Mouse (Mus musculus) megakaryocyte, embryonic 14.5 days (primary cell): Measurements from ENCODE around the gene Plce1. TPM values are rescaled to one million over a fixed set of nuclear protein-coding genes. Genes with fewer than 3 reads are reported as not detected.

ENCODE experiments used
- H3K27me3 ChIP-seq: replicated peaks from 2 replicates; pipeline ENCODE3; 2012; ENCODE audit warnings: inconsistent platforms
- H3K36me3 ChIP-seq: replicated peaks from 2 replicates; pipeline ENCODE3; 2012; ENCODE audit warnings: low read length, inconsistent platforms, mixed read lengths
- H3K4me1 ChIP-seq: 2 replicates; pipeline ENCODE4 v1.6.1; 2012; ENCODE audit warnings: inconsistent platforms
- H3K4me3 ChIP-seq: replicated peaks from 2 replicates; pipeline ENCODE3; 2012; ENCODE audit warnings: moderate library complexity, mild to moderate bottlenecking, inconsistent platforms
- H3K9me3 ChIP-seq: 2 replicates; pipeline ENCODE4 v1.6.1; 2012; ENCODE audit warnings: inconsistent platforms
- FLI1 ChIP-seq: IDR thresholded peaks from 2 replicates; pipeline ENCODE4 v1.6.1; 2012; ENCODE audit warnings: low read length, inconsistent platforms, mixed read lengths
- GATA1 ChIP-seq: IDR thresholded peaks from 3 replicates; pipeline ENCODE4 v1.6.1; 2012; ENCODE audit warnings: mixed read lengths, low read length, inconsistent platforms, borderline replicate concordance
- polyA plus RNA-seq: library from polyadenylated mRNA; stranded (reverse); fragments of >175 nt; gene quantifications from 2 replicates; pipeline ENCODE4 v1.2.3, GENCODE M21; 2012; ENCODE audit warnings: low replicate concordance; ENCODE audit not compliant: insufficient read depth

Plce1 gene
- polyA plus RNA-seq, 1 experiment: 0.01 TPM

GRCm38 (mm10) chr19:38693769-38694168, 212.9 kb downstream of the Plce1 start:
- Histone ChIP-seq H3K27me3 (no peaks in the 10 kb centered on the region), H3K4me1 (no peaks in the 10 kb centered on the region), H3K9me3 (no peaks in the 10 kb centered on the region), H3K4me3 (no peak overlapping the region), H3K36me3 (no peaks in the 10 kb centered on the region)
- TF ChIP-seq GATA1: no peak
- TF ChIP-seq FLI1: no peak

- Histone ChIP-seq H3K4me3 (no peak overlapping the region), H3K9me3 (0 out of 2 replicates have a peak, but pooled peaks cover 3% of the 10 kb centered on the region), H3K4me1 (no peaks in the 10 kb centered on the region), H3K36me3 (no peaks in the 10 kb centered on the region), H3K27me3 (no peaks in the 10 kb centered on the region)
- TF ChIP-seq FLI1: no peak
- no peak for TF ChIP-seq GATA1
These were observed 220.9 kb downstream of the Plce1 start for GRCm38 (mm10) chr19:38701776-38702175.

GRCm38 (mm10) chr19:38704742-38705141, 223.8 kb downstream of the Plce1 start:
- H3K36me3 ChIP-seq: no peaks in the 10 kb centered on the region
- TF ChIP-seq GATA1 (no peak), FLI1 (no peak)
- H3K9me3 ChIP-seq: 0 out of 2 replicates have a peak, but pooled peaks cover 3% of the 10 kb centered on the region
- H3K4me3 ChIP-seq: no peak overlapping the region
- H3K27me3 ChIP-seq: no peaks in the 10 kb centered on the region
- no peaks in the 10 kb centered on the region for H3K4me1 ChIP-seq

GRCm38 (mm10) chr19:38705244-38705643, 224.3 kb downstream of the Plce1 start:
- no peak overlapping the region for H3K4me3 ChIP-seq
- H3K36me3 ChIP-seq: no peaks in the 10 kb centered on the region
- H3K9me3 ChIP-seq: 0 out of 2 replicates have a peak, but pooled peaks cover 3% of the 10 kb centered on the region
- TF ChIP-seq FLI1: no peak
- H3K27me3 ChIP-seq: no peaks in the 10 kb centered on the region
- no peaks in the 10 kb centered on the region for H3K4me1 ChIP-seq

- no peaks in the 10 kb centered on the region for H3K27me3 ChIP-seq
- no peaks in the 10 kb centered on the region for H3K4me1 ChIP-seq
- 0 out of 2 replicates have a peak, but pooled peaks cover 3% of the 10 kb centered on the region for H3K9me3 ChIP-seq
- H3K4me3 ChIP-seq: no peak overlapping the region
- TF ChIP-seq GATA1: no peak
- no peak for TF ChIP-seq FLI1
- H3K36me3 ChIP-seq: no peaks in the 10 kb centered on the region
These were observed 225.5 kb downstream of the Plce1 start for GRCm38 (mm10) chr19:38706449-38706848.

- H3K36me3 ChIP-seq: no peaks in the 10 kb centered on the region
- TF ChIP-seq FLI1 (no peak), GATA1 (no peak)
- H3K9me3 ChIP-seq: no peaks in the 10 kb centered on the region
- no peak overlapping the region for H3K4me3 ChIP-seq
- H3K27me3 ChIP-seq: no peaks in the 10 kb centered on the region
- H3K4me1 ChIP-seq: no peaks in the 10 kb centered on the region
These were observed 228.5 kb downstream of the Plce1 start for GRCm38 (mm10) chr19:38709376-38709775.

- Histone ChIP-seq H3K4me3 (no peak overlapping the region), H3K36me3 (no peaks in the 10 kb centered on the region), H3K4me1 (no peaks in the 10 kb centered on the region), H3K27me3 (peaks cover 4% of the 10 kb centered on the region), H3K9me3 (no peaks in the 10 kb centered on the region)
- TF ChIP-seq GATA1 (no peak), FLI1 (no peak)
These were observed 240.9 kb downstream of the Plce1 start for GRCm38 (mm10) chr19:38721808-38722207.

- no peaks in the 10 kb centered on the region for H3K9me3 ChIP-seq
- H3K4me1 ChIP-seq: no peaks in the 10 kb centered on the region
- TF ChIP-seq FLI1: no peak
- TF ChIP-seq GATA1: no peak
- peak overlapping the region; percentile 42 for H3K4me3 ChIP-seq
- H3K36me3 ChIP-seq: no peaks in the 10 kb centered on the region
- H3K27me3 ChIP-seq: peaks cover 4% of the 10 kb centered on the region
These were observed 242.1 kb downstream of the Plce1 start for GRCm38 (mm10) chr19:38722982-38723381.

- Histone ChIP-seq H3K4me1 (no peaks in the 10 kb centered on the region), H3K36me3 (no peaks in the 10 kb centered on the region), H3K27me3 (peaks cover 4% of the 10 kb centered on the region), H3K4me3 (no peak overlapping the region), H3K9me3 (no peaks in the 10 kb centered on the region)
- TF ChIP-seq GATA1 (no peak), FLI1 (no peak)
These were observed 243.1 kb downstream of the Plce1 start for GRCm38 (mm10) chr19:38723969-38724368.

- H3K36me3 ChIP-seq: no peaks in the 10 kb centered on the region
- no peaks in the 10 kb centered on the region for H3K27me3 ChIP-seq
- H3K9me3 ChIP-seq: no peaks in the 10 kb centered on the region
- TF ChIP-seq GATA1 (no peak), FLI1 (no peak)
- no peaks in the 10 kb centered on the region for H3K4me1 ChIP-seq
- no peak overlapping the region for H3K4me3 ChIP-seq
These were observed 247.9 kb downstream of the Plce1 start for GRCm38 (mm10) chr19:38728842-38729241.

- TF ChIP-seq GATA1 (no peak), FLI1 (no peak)
- no peak overlapping the region for H3K4me3 ChIP-seq
- no peaks in the 10 kb centered on the region for H3K9me3 ChIP-seq
- H3K27me3 ChIP-seq: no peaks in the 10 kb centered on the region
- H3K4me1 ChIP-seq: no peaks in the 10 kb centered on the region
- no peaks in the 10 kb centered on the region for H3K36me3 ChIP-seq
These were observed 248.4 kb downstream of the Plce1 start for GRCm38 (mm10) chr19:38729264-38729663.
